Mouse (Mus musculus): ENCODE results near the gene Ccdc57. TPM values are rescaled to one million over a fixed set of nuclear protein-coding genes. Genes with fewer than 3 reads are reported as not detected.

Ccdc57 gene
- total RNA-seq, 2 experiments from 2014 or later = 4.1 to 4.9 TPM

- no peak for DNase-seq
- intact Hi-C loops (cut with DNase I) = no loop called here
Observed at GRCm38 (mm10) chr11:120954936-120955335, 22.3 kb upstream of the Ccdc57 start.

GRCm38 (mm10) chr11:120951731-120952730 lies 19.4 kb upstream of the Ccdc57 start:
- intact Hi-C loops (cut with DNase I) = no loop called here
- DNase-seq = peak in 1 of 2 experiments; percentile 49

- intact Hi-C loops (cut with DNase I) = no loop called here
- DNase-seq = no peak
Observed at GRCm38 (mm10) chr11:120951237-120951636, 18.6 kb upstream of the Ccdc57 start.

GRCm38 (mm10) chr11:120950281-120951202 lies 17.9 kb upstream of the Ccdc57 start:
- peak; percentile 84 to 92 for DNase-seq
- intact Hi-C loops (cut with DNase I) = no loop called here

- no peak for DNase-seq
- intact Hi-C loops (cut with DNase I) = no loop called here
Observed at GRCm38 (mm10) chr11:120949863-120950262, 17.2 kb upstream of the Ccdc57 start.

- intact Hi-C loops (cut with DNase I) = no loop called here
- DNase-seq = peak; percentile 70 to 73
Observed at GRCm38 (mm10) chr11:120948861-120949851, 16.5 kb upstream of the Ccdc57 start.

- no peak for DNase-seq
- intact Hi-C loops (cut with DNase I) = no loop called here
Observed at GRCm38 (mm10) chr11:120948328-120948727, 15.7 kb upstream of the Ccdc57 start, which contains the start of gene Slc16a3. TSS of gene Slc16a3 (plus strand) at chr11:120948480.

- intact Hi-C loops (cut with DNase I) = no loop called here
- peak in 1 of 2 experiments; percentile 64 for DNase-seq
Observed at GRCm38 (mm10) chr11:120945926-120946325, 13.3 kb upstream of the Ccdc57 start.

- intact Hi-C loops (cut with DNase I) = no loop called here
- DNase-seq = no peak
Observed at GRCm38 (mm10) chr11:120945266-120945665, 12.6 kb upstream of the Ccdc57 start.

- DNase-seq = no peak
- intact Hi-C loops (cut with DNase I) = no loop called here
Observed at GRCm38 (mm10) chr11:120940959-120941358, 8.3 kb upstream of the Ccdc57 start.

GRCm38 (mm10) chr11:120939712-120940341 lies 7.2 kb upstream of the Ccdc57 start:
- intact Hi-C loops (cut with DNase I) = no loop called here
- DNase-seq = no peak

GRCm38 (mm10) chr11:120938795-120939194 lies 6.1 kb upstream of the Ccdc57 start:
- intact Hi-C loops (cut with DNase I) = no loop called here
- no peak for DNase-seq

- intact Hi-C loops (cut with DNase I) = no loop called here
- no peak for DNase-seq
Observed at GRCm38 (mm10) chr11:120937976-120938375, 5.3 kb upstream of the Ccdc57 start.

GRCm38 (mm10) chr11:120931479-120931878 lies 1.2 kb downstream of the Ccdc57 start:
- intact Hi-C loops (cut with DNase I) = no loop called here
- DNase-seq = no peak

- intact Hi-C loops (cut with DNase I) = no loop called here
- DNase-seq = no peak
Observed at GRCm38 (mm10) chr11:120928468-120928867, 4.2 kb downstream of the Ccdc57 start.

- no peak for DNase-seq
- intact Hi-C loops (cut with DNase I) = no loop called here
Observed at GRCm38 (mm10) chr11:120922528-120922927, 10.1 kb downstream of the Ccdc57 start.

GRCm38 (mm10) chr11:120917756-120918155 lies 14.9 kb downstream of the Ccdc57 start:
- intact Hi-C loops (cut with DNase I) = no loop called here
- no peak for DNase-seq

- DNase-seq = no peak
- intact Hi-C loops (cut with DNase I) = no loop called here
Observed at GRCm38 (mm10) chr11:120916477-120916876, 16.2 kb downstream of the Ccdc57 start.

GRCm38 (mm10) chr11:120913796-120914195 lies 18.9 kb downstream of the Ccdc57 start:
- intact Hi-C loops (cut with DNase I) = no loop called here
- no peak for DNase-seq

Measured in gastrocnemius, postnatal 36 days (tissue).